Comparison of ENCODE assay signal across 22 mouse cellular contexts in genomic region chr9:71761663-71762062, GRCm38 (mm10). TPM values are rescaled to one million over a fixed set of nuclear protein-coding genes. Genes with fewer than 3 reads are reported as not detected.
A peak's percentile ranks its signal among the peaks of the same experiment; 100 is the strongest.
DNase-seq lines count a peak whose midpoint lies in the region; ATAC-seq and TF ChIP-seq lines count a peak whose summit lies in the region.
"Had no signal": no experiment of that assay in that cellular context is flagged by ENCODE, and none has a peak within 500 bp of the region (broad histone marks: within the 10 kb centered on the region; RNA-seq: fewer than 3 reads in every experiment).

No protein-coding gene starts in this region.

- no peak for DNase-seq in lung, embryonic 14.5 days
- DNase-seq in lung, postnatal 4 days = no peak
- no peak for DNase-seq in Patski (ENCODE audit: low read depth, low spot score)
- DNase-seq in left cerebral cortex, adult 18-20 months (ENCODE audit: low spot score in 2 of 2) = no peak
- DNase-seq in kidney, postnatal 4 days = no peak
- DNase-seq: adrenal gland, postnatal 25 days; embryo, embryonic 11 days; gastrocnemius, postnatal 36 days; heart, postnatal 10 days; kidney, adult 11 months; lung, adult 18-20 months; retina, postnatal 1 day had no signal

- CTCF ChIA-PET in Patski (lab: Charles Lee) = interaction anchor here (2.7 kb wide), 1 partner anchor 14 kb away, joined by 7 read pairs; no protein-coding TSS in a partner anchor

- no peak overlapping the region for H3K27ac ChIP-seq in intestine, postnatal 0 days (ENCODE audit: low read depth, low read length)
- H3K27ac ChIP-seq in intestine, embryonic 15.5 days = no peak overlapping the region
- H3K27ac ChIP-seq in lung, embryonic 14.5 days (ENCODE audit: low read depth) = no peak overlapping the region
- no peak overlapping the region for H3K27ac ChIP-seq in small intestine, adult 2 months (ENCODE audit: insufficient read depth, low read depth, low read length)
- H3K27ac ChIP-seq: embryonic facial prominence, embryonic 15.5 days; hindbrain, embryonic 14.5 days; midbrain, embryonic 13.5 days had no signal

- no peak overlapping the region for H3K4me2 ChIP-seq in intestine, postnatal 0 days (replicated peaks; ENCODE audit: low read depth)
- H3K4me2 ChIP-seq in intestine, embryonic 15.5 days (replicated peaks) = no peak overlapping the region
- no peak overlapping the region for H3K4me2 ChIP-seq in lung, embryonic 14.5 days
- H3K4me2 ChIP-seq: embryonic facial prominence, embryonic 15.5 days; hindbrain, embryonic 14.5 days had no signal

- no peaks in the 10 kb centered on the region for H3K4me1 ChIP-seq in intestine, postnatal 0 days (replicated peaks; ENCODE audit: control insufficient read depth, insufficient read depth, low read length)
- peaks cover 19% of the 10 kb centered on the region for H3K4me1 ChIP-seq in intestine, embryonic 15.5 days (replicated peaks)
- H3K4me1 ChIP-seq in lung, embryonic 14.5 days (ENCODE audit: insufficient read depth) = peaks cover 27% of the 10 kb centered on the region
- H3K4me1 ChIP-seq in small intestine, adult 2 months (ENCODE audit: control insufficient read depth, insufficient read depth, insufficient read length, low read length) = no peaks in the 10 kb centered on the region

- no peaks in the 10 kb centered on the region for H3K36me3 ChIP-seq in intestine, postnatal 0 days (ENCODE audit: control insufficient read depth, insufficient read depth)
- H3K36me3 ChIP-seq in intestine, embryonic 15.5 days = no peaks in the 10 kb centered on the region
- no peaks in the 10 kb centered on the region for H3K36me3 ChIP-seq in lung, embryonic 14.5 days (ENCODE audit: insufficient read depth)
- H3K36me3 ChIP-seq in small intestine, adult 2 months (ENCODE audit: control insufficient read depth, insufficient read depth, low read length) = no peaks in the 10 kb centered on the region
- H3K36me3 ChIP-seq: embryonic facial prominence, embryonic 15.5 days; forebrain, embryonic 10.5 days; G1E; midbrain, embryonic 13.5 days had no signal

- TF ChIP-seq POLR2A in small intestine, adult 2 months (IDR thresholded peaks at IDR 0.05; ENCODE audit: low read depth, low read length) = no peak

- H3K27me3 ChIP-seq in intestine, postnatal 0 days (replicated peaks; ENCODE audit: control insufficient read depth, insufficient read depth, low read length) = no peaks in the 10 kb centered on the region
- H3K27me3 ChIP-seq in intestine, embryonic 15.5 days (replicated peaks) = no peaks in the 10 kb centered on the region
- H3K27me3 ChIP-seq in lung, embryonic 14.5 days (ENCODE audit: insufficient read depth, low read length) = no peaks in the 10 kb centered on the region
- no peaks in the 10 kb centered on the region for H3K27me3 ChIP-seq in Patski
- H3K27me3 ChIP-seq in small intestine, adult 2 months (ENCODE audit: control insufficient read depth, insufficient read depth, low read length) = no peaks in the 10 kb centered on the region
- H3K27me3 ChIP-seq: embryonic facial prominence, embryonic 15.5 days had no signal

- no peaks in the 10 kb centered on the region for H3K9me3 ChIP-seq in intestine, postnatal 0 days (ENCODE audit: control insufficient read depth)
- H3K9me3 ChIP-seq in intestine, embryonic 15.5 days = no peaks in the 10 kb centered on the region
- H3K9me3 ChIP-seq in lung, embryonic 14.5 days (ENCODE audit: low read depth, low read length) = no peaks in the 10 kb centered on the region
- H3K9me3 ChIP-seq: embryonic facial prominence, embryonic 15.5 days; heart, embryonic 10.5 days; midbrain, embryonic 13.5 days had no signal

- in situ Hi-C loops in Patski (cut with MboI; ENCODE audit: low pct_unique_long_range_greater_than_20kb) = no loop called here

- WGBS in intestine, postnatal 0 days = 95% methylated on average over 4 of the region's 4 CpGs
- WGBS in intestine, embryonic 15.5 days = 88% methylated on average over 4 of the region's 4 CpGs
- 90% methylated on average over 4 of the region's 4 CpGs for WGBS in lung, embryonic 14.5 days
- 90% methylated on average over 4 of the region's 4 CpGs for WGBS in small intestine, adult 2 months

- POLR2A ChIA-PET in Patski (lab: Charles Lee) = no interaction called here

- TF ChIP-seq CTCF in intestine, postnatal 0 days (IDR thresholded peaks at IDR 0.05; ENCODE audit: low read depth) = peak; percentile 37
- TF ChIP-seq CTCF in lung, embryonic 14.5 days (IDR thresholded peaks at IDR 0.05; ENCODE audit: low read depth) = peak; percentile 44
- TF ChIP-seq CTCF in Patski (IDR thresholded peaks at IDR 0.05) = peak; percentile 57
- peak; percentile 35; the same call in 1 of the 2 replicates for TF ChIP-seq CTCF in small intestine, adult 2 months (IDR thresholded peaks at IDR 0.05; ENCODE audit: extremely low read depth, insufficient read length, insufficient replicate concordance, low read depth, low read length)

- ATAC-seq in intestine, postnatal 0 days = no peak
- no peak for ATAC-seq in intestine, embryonic 15.5 days
- no peak for ATAC-seq in lung, embryonic 14.5 days (ENCODE audit: insufficient read depth)
- no peak for ATAC-seq in Patski
- ATAC-seq: midbrain, embryonic 13.5 days had no signal

- H3K9ac ChIP-seq in intestine, postnatal 0 days (ENCODE audit: low read depth, low read length) = no peak overlapping the region
- no peak overlapping the region for H3K9ac ChIP-seq in intestine, embryonic 15.5 days
- no peak overlapping the region for H3K9ac ChIP-seq in lung, embryonic 14.5 days
- H3K9ac ChIP-seq: embryonic facial prominence, embryonic 15.5 days; hindbrain, embryonic 14.5 days had no signal

- no peak overlapping the region for H3K4me3 ChIP-seq in intestine, postnatal 0 days (ENCODE audit: low read depth, low read length)
- no peak overlapping the region for H3K4me3 ChIP-seq in intestine, embryonic 15.5 days (replicated peaks)
- H3K4me3 ChIP-seq in lung, embryonic 14.5 days (ENCODE audit: low read depth, low read length) = no peak overlapping the region
- no peak overlapping the region for H3K4me3 ChIP-seq in small intestine, adult 2 months (ENCODE audit: low read depth, low read length)
- H3K4me3 ChIP-seq: embryonic facial prominence, embryonic 15.5 days; midbrain, embryonic 13.5 days; myocyte had no signal

RNA-seq across cellular contexts. Expression of gene Cgnl1, which starts 9.7 kb away (rescaled TPM):
- polyA plus RNA-seq in intestine, postnatal 0 days (2015; fragmentation: Nextera tagmentation; extraction: Ambion mirVana) = 4.0 and 4.3 TPM in 2 replicates
- polyA plus RNA-seq in intestine, embryonic 15.5 days (2015; fragmentation: Nextera tagmentation; extraction: Ambion mirVana) = 9.0 and 9.4 TPM in 2 replicates
- 16.2 and 19.3 TPM in 2 replicates for polyA plus RNA-seq in lung, embryonic 14.5 days (2014; fragmentation: Nextera tagmentation; extraction: Ambion mirVana)
- polyA plus RNA-seq in Patski (2021) = 114 TPM
- polyA plus RNA-seq in small intestine, adult 2 months (2012; rRNA removed) = 1.0 and 2.0 TPM in 2 replicates
- 1 to 10 TPM; 7.4 to 9.6 TPM for total RNA-seq in left cerebral cortex, adult 18-20 months (2021)
